Mouse (Mus musculus): ENCODE measurements at regions not wholly inside any gene's neighbourhood (a gene's known extent, or its start where the extent isn't known, plus 50 kb on each side); places are given as distances from the start of the nearest gene placed in this dataset.

- H3K27me3 ChIP-seq (ENCODE audit: control insufficient read depth, insufficient read depth, low read length), result no peaks in the 10 kb centered on the region
- H3K4me3 ChIP-seq (replicated peaks; ENCODE audit: insufficient read depth, low read depth, low read length), result no peak overlapping the region
- H3K27ac ChIP-seq (ENCODE audit: insufficient read depth, low read length), result no peak overlapping the region
- WGBS, result 78% methylated on average over 3 of the region's 3 CpGs
- DNase-seq, result no peak
- H3K4me1 ChIP-seq (ENCODE audit: control insufficient read depth, insufficient read depth, low read length), result no peaks in the 10 kb centered on the region
- TF ChIP-seq CTCF (IDR thresholded peaks at IDR 0.05; ENCODE audit: borderline replicate concordance, insufficient read depth, low read depth, low read length) (no peak), POLR2A (IDR thresholded peaks at IDR 0.05; ENCODE audit: borderline replicate concordance, insufficient read depth, low read length) (no peak)
Measured at GRCm38 (mm10) chr13:19927807-19928206, 103.8 kb upstream of the Gpr141 start.

- TF ChIP-seq CTCF (IDR thresholded peaks at IDR 0.05; ENCODE audit: borderline replicate concordance, insufficient read depth, low read depth, low read length) (no peak), POLR2A (IDR thresholded peaks at IDR 0.05; ENCODE audit: borderline replicate concordance, insufficient read depth, low read length) (no peak)
- DNase-seq, result no peak
- H3K27ac ChIP-seq (ENCODE audit: insufficient read depth, low read length), result no peak overlapping the region
- H3K4me1 ChIP-seq (ENCODE audit: control insufficient read depth, insufficient read depth, low read length), result no peaks in the 10 kb centered on the region
- H3K27me3 ChIP-seq (ENCODE audit: control insufficient read depth, insufficient read depth, low read length), result no peaks in the 10 kb centered on the region
- 58% methylated on average over 1 of the region's 1 CpGs for WGBS
- no peak overlapping the region for H3K4me3 ChIP-seq (replicated peaks; ENCODE audit: insufficient read depth, low read depth, low read length)
Measured at GRCm38 (mm10) chr13:19921084-19921827, 97.2 kb upstream of the Gpr141 start.

GRCm38 (mm10) chr13:19911860-19912584, 88.0 kb upstream of the Gpr141 start:
- 9% methylated on average over 5 of the region's 5 CpGs for WGBS
- H3K4me3 ChIP-seq (replicated peaks; ENCODE audit: insufficient read depth, low read depth, low read length), result no peak overlapping the region
- H3K27me3 ChIP-seq (ENCODE audit: control insufficient read depth, insufficient read depth, low read length), result no peaks in the 10 kb centered on the region
- TF ChIP-seq CTCF (IDR thresholded peaks at IDR 0.05; ENCODE audit: borderline replicate concordance, insufficient read depth, low read depth, low read length) (no peak), POLR2A (IDR thresholded peaks at IDR 0.05; ENCODE audit: borderline replicate concordance, insufficient read depth, low read length) (no peak)
- no peaks in the 10 kb centered on the region for H3K4me1 ChIP-seq (ENCODE audit: control insufficient read depth, insufficient read depth, low read length)
- DNase-seq, result no peak
- no peak overlapping the region for H3K27ac ChIP-seq (ENCODE audit: insufficient read depth, low read length)

GRCm38 (mm10) chr13:19902786-19903185, 78.7 kb upstream of the Gpr141 start:
- TF ChIP-seq POLR2A (IDR thresholded peaks at IDR 0.05; ENCODE audit: borderline replicate concordance, insufficient read depth, low read length) (no peak), CTCF (IDR thresholded peaks at IDR 0.05; ENCODE audit: borderline replicate concordance, insufficient read depth, low read depth, low read length) (no peak)
- Histone ChIP-seq H3K27ac (ENCODE audit: insufficient read depth, low read length) (no peak overlapping the region), H3K4me1 (ENCODE audit: control insufficient read depth, insufficient read depth, low read length) (no peaks in the 10 kb centered on the region), H3K4me3 (replicated peaks; ENCODE audit: insufficient read depth, low read depth, low read length) (no peak overlapping the region), H3K27me3 (ENCODE audit: control insufficient read depth, insufficient read depth, low read length) (no peaks in the 10 kb centered on the region)
- 88% methylated on average over 4 of the region's 4 CpGs for WGBS
- no peak for DNase-seq

GRCm38 (mm10) chr13:19897191-19897590, 73.1 kb upstream of the Gpr141 start:
- Histone ChIP-seq H3K27me3 (ENCODE audit: control insufficient read depth, insufficient read depth, low read length) (no peaks in the 10 kb centered on the region), H3K4me1 (ENCODE audit: control insufficient read depth, insufficient read depth, low read length) (no peaks in the 10 kb centered on the region), H3K27ac (ENCODE audit: insufficient read depth, low read length) (no peak overlapping the region), H3K4me3 (replicated peaks; ENCODE audit: insufficient read depth, low read depth, low read length) (no peak overlapping the region)
- TF ChIP-seq CTCF (IDR thresholded peaks at IDR 0.05; ENCODE audit: borderline replicate concordance, insufficient read depth, low read depth, low read length) (no peak), POLR2A (IDR thresholded peaks at IDR 0.05; ENCODE audit: borderline replicate concordance, insufficient read depth, low read length) (no peak)
- DNase-seq, result no peak
- WGBS, result 92% methylated on average over 1 of the region's 1 CpGs

GRCm38 (mm10) chr13:19888983-19889773, 65.1 kb upstream of the Gpr141 start:
- Histone ChIP-seq H3K4me1 (ENCODE audit: control insufficient read depth, insufficient read depth, low read length) (no peaks in the 10 kb centered on the region), H3K4me3 (replicated peaks; ENCODE audit: insufficient read depth, low read depth, low read length) (no peak overlapping the region), H3K27me3 (ENCODE audit: control insufficient read depth, insufficient read depth, low read length) (no peaks in the 10 kb centered on the region), H3K27ac (ENCODE audit: insufficient read depth, low read length) (no peak overlapping the region)
- 63% methylated on average over 11 of the region's 11 CpGs for WGBS
- no peak for DNase-seq
- no peak for TF ChIP-seq CTCF (IDR thresholded peaks at IDR 0.05; ENCODE audit: borderline replicate concordance, insufficient read depth, low read depth, low read length)

GRCm38 (mm10) chr13:19883896-19884658, 60.0 kb upstream of the Gpr141 start:
- no peak for DNase-seq
- no peaks in the 10 kb centered on the region for H3K4me1 ChIP-seq (ENCODE audit: control insufficient read depth, insufficient read depth, low read length)
- no peak for TF ChIP-seq CTCF (IDR thresholded peaks at IDR 0.05; ENCODE audit: borderline replicate concordance, insufficient read depth, low read depth, low read length)
- WGBS, result 73% methylated on average over 7 of the region's 7 CpGs
- no peaks in the 10 kb centered on the region for H3K27me3 ChIP-seq (ENCODE audit: control insufficient read depth, insufficient read depth, low read length)
- H3K27ac ChIP-seq (ENCODE audit: insufficient read depth, low read length), result no peak overlapping the region
- no peak overlapping the region for H3K4me3 ChIP-seq (replicated peaks; ENCODE audit: insufficient read depth, low read depth, low read length)

Data from cerebellum, adult 2 months (tissue).